Mouse (Mus musculus): ENCODE measurements around the gene Cebpa. TPM values are rescaled to one million over a fixed set of nuclear protein-coding genes. Genes with fewer than 3 reads are reported as not detected.

Cebpa gene
- 3.9 and 11.3 TPM in 2 replicates for total RNA-seq (2014; rRNA removed)
- polyA plus RNA-seq (2015; fragmentation: Nextera tagmentation; extraction: Ambion mirVana) = 0.44 and 0.67 TPM in 2 replicates

DNA sequence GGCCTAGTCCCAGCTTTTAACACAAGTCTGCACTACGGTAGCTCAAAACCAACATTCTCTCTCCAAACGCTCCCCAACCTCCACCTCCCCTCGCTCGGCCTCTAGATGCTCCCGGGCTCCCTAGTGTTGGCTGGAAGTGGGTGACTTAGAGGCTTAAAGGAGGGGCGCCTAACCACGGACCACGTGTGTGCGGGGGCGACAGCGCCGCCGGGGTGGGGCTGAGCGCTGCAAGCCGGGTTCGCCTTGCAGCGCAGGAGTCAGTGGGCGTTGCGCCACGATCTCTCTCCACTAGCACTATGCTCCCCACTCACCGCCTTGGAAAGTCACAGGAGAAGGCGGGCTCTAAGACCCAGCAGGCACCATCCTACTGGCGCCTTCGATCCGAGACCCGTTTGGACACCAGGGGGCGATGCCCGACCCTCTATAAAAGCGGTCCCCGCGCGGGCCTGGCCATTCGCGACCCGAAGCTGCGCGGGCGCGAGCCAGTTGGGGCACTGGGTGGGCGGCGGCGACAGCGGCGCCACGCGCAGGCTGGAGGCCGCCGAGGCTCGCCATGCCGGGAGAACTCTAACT is at the start of gene Cebpa:
Gene Cebpa, plus strand, starts transcription at position 453 of the 573 bp plus-strand sequence.
- under 1% methylated on average over 50 of the region's 50 CpGs for WGBS
- no peaks in the 10 kb centered on the region for H3K36me3 ChIP-seq (ENCODE audit: insufficient read depth, low read length)
- H3K4me1 ChIP-seq (ENCODE audit: insufficient read depth, low read length) = peaks cover 12% of the 10 kb centered on the region; the same call in 1 of the 2 replicates
- H3K4me3 ChIP-seq (ENCODE audit: low read depth, low read length) = peak within 1 kb of the TSS; percentile 53
- peak within 1 kb of the TSS; percentile 73 for H3K4me2 ChIP-seq (ENCODE audit: low read depth, low read length, poor library complexity, severe bottlenecking)
- H3K27me3 ChIP-seq (ENCODE audit: insufficient read depth, low read length) = peaks cover 53% of the 10 kb centered on the region
- peak; percentile 96 for DNase-seq (ENCODE audit: low spot score)
- TF ChIP-seq CTCF (IDR thresholded peaks at IDR 0.05) = peak; percentile 84
- ATAC-seq (ENCODE audit: low FRiP score) = peak; percentile 91
- no peaks in the 10 kb centered on the region for H3K9me3 ChIP-seq (ENCODE audit: low read length)
- peak within 1 kb of the TSS; percentile 55 for H3K9ac ChIP-seq (replicated peaks; ENCODE audit: low read length, poor library complexity, severe bottlenecking)
- H3K27ac ChIP-seq (ENCODE audit: low read depth, low read length) = no peak within 1 kb of the TSS

DNA sequence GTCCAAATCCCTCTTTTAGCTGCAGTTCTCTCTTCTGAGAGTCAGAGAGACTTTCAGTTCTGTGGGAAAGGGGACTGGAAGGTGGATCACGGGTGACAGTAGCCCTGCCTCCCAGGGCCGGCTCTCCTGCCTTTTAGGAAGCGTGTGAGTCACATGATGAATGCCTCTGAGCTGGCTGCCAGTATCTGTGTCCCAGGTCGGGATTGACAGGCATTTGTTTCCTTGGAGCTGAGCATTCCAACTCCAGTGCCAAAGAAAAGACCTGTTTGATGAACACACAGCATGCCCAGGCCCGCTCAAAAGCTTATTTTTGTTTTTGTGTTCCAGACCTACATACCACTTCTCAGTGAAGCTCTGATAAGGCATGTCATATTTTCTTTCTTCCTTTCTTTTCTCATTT is 42.4 kb upstream of the Cebpa start:
- H3K4me1 ChIP-seq (ENCODE audit: insufficient read depth, low read length) = no peaks in the 10 kb centered on the region
- no peaks in the 10 kb centered on the region for H3K27me3 ChIP-seq (ENCODE audit: insufficient read depth, low read length)
- H3K9ac ChIP-seq (replicated peaks; ENCODE audit: low read length, poor library complexity, severe bottlenecking) = no peak overlapping the region
- no peak for ATAC-seq (ENCODE audit: low FRiP score)
- DNase-seq (ENCODE audit: low spot score) = peak; percentile 15
- H3K36me3 ChIP-seq (ENCODE audit: insufficient read depth, low read length) = no peaks in the 10 kb centered on the region
- WGBS = 33% methylated on average over 5 of the region's 5 CpGs
- H3K27ac ChIP-seq (ENCODE audit: low read depth, low read length) = no peak overlapping the region
- H3K4me3 ChIP-seq (ENCODE audit: low read depth, low read length) = no peak overlapping the region
- no peak for TF ChIP-seq CTCF (IDR thresholded peaks at IDR 0.05)
- no peak overlapping the region for H3K4me2 ChIP-seq (ENCODE audit: low read depth, low read length, poor library complexity, severe bottlenecking)
- H3K9me3 ChIP-seq (ENCODE audit: low read length) = no peaks in the 10 kb centered on the region

DNA sequence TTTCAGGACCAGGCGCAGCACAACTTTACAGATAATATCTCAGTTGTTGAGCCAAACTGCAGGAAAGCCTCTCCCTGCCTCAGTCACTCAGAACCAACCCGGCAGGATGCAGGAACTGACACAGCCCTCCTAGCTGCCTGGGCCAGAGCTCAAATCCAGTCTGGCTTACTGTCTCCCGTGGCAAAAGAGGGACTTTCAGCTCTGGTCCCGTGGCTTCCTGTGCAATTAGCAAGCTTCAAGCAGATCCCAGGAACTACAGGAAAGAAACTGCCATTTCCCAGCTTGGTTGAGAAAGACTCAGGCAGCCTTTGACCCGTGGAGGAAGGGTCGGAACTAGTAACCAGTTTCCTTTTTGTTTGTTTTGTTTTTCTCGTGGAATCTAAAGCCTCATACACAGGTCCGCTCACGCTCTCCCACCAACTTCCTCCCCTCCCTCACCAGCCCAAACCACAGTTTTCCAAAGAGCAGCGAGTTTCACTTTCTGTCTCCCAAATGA is 38.2 kb upstream of the Cebpa start:
- no peak overlapping the region for H3K27ac ChIP-seq (ENCODE audit: low read depth, low read length)
- no peak for ATAC-seq (ENCODE audit: low FRiP score)
- no peak overlapping the region for H3K4me2 ChIP-seq (ENCODE audit: low read depth, low read length, poor library complexity, severe bottlenecking)
- H3K36me3 ChIP-seq (ENCODE audit: insufficient read depth, low read length) = no peaks in the 10 kb centered on the region
- H3K27me3 ChIP-seq (ENCODE audit: insufficient read depth, low read length) = no peaks in the 10 kb centered on the region
- H3K4me3 ChIP-seq (ENCODE audit: low read depth, low read length) = no peak overlapping the region
- no peaks in the 10 kb centered on the region for H3K4me1 ChIP-seq (ENCODE audit: insufficient read depth, low read length)
- no peak for DNase-seq (ENCODE audit: low spot score)
- H3K9ac ChIP-seq (replicated peaks; ENCODE audit: low read length, poor library complexity, severe bottlenecking) = no peak overlapping the region
- no peak for TF ChIP-seq CTCF (IDR thresholded peaks at IDR 0.05)
- WGBS = 50% methylated on average over 10 of the region's 10 CpGs
- H3K9me3 ChIP-seq (ENCODE audit: low read length) = no peaks in the 10 kb centered on the region

- 63% methylated on average over 9 of the region's 9 CpGs for WGBS
- no peak for ATAC-seq (ENCODE audit: low FRiP score)
These were observed 37.5 kb upstream of the Cebpa start for GRCm38 (mm10) chr7:35081406-35082104.

DNA sequence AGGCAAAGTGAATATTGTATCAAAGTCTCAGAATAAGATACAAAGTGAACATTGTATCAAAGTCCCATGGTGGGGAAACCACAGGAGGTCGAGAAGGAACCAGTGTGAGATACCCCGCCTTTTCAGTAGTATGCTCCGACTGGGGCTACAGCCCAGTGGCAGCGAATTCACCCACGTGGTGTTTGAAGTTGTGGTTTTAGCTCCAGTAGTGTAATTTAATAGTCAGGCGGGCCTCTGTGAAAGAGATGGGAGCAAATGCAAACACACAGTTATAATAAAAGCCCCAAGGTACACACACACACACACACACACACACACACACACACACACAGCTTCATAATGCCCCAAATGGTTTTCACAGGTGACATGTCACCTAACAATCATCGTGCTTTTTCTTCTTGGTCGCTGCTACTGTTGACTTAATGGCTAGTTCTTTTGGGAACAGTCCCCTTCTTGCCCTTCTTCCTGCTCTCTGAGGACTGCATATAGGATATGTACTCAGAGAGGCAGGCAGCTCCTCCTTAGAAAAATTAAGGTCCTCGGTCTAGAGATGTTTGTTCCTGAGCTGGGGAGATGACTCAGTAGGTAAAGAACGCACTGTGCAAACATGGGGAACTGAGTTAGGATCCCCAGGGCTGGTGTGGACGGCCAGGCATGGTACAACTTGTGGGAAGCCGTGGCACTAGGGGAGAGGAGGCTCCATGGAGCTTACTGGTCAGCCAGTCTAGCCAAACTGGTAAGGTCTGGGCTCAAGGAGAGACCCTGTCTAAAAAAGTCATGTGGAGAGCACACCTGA is 34.3 kb upstream of the Cebpa start:
- H3K36me3 ChIP-seq (ENCODE audit: insufficient read depth, low read length) = no peaks in the 10 kb centered on the region
- 0 out of 2 replicates have a peak, but pooled peaks cover 3% of the 10 kb centered on the region for H3K4me1 ChIP-seq (ENCODE audit: insufficient read depth, low read length)
- DNase-seq (ENCODE audit: low spot score) (no peak), ATAC-seq (ENCODE audit: low FRiP score) (no peak)
- WGBS = 84% methylated on average over 12 of the region's 12 CpGs
- no peak overlapping the region for H3K27ac ChIP-seq (ENCODE audit: low read depth, low read length)
- no peaks in the 10 kb centered on the region for H3K27me3 ChIP-seq (ENCODE audit: insufficient read depth, low read length)
- no peak overlapping the region for H3K4me2 ChIP-seq (ENCODE audit: low read depth, low read length, poor library complexity, severe bottlenecking)
- no peak overlapping the region for H3K9ac ChIP-seq (replicated peaks; ENCODE audit: low read length, poor library complexity, severe bottlenecking)
- H3K9me3 ChIP-seq (ENCODE audit: low read length) = no peaks in the 10 kb centered on the region
- H3K4me3 ChIP-seq (ENCODE audit: low read depth, low read length) = no peak overlapping the region
- no peak for TF ChIP-seq CTCF (IDR thresholded peaks at IDR 0.05)

More at GRCm38 (mm10) chr7:35081406-35082104, 37.5 kb upstream of the Cebpa start:
- H3K4me1 ChIP-seq (ENCODE audit: insufficient read depth, low read length) = 0 out of 2 replicates have a peak, but pooled peaks cover 3% of the 10 kb centered on the region
- no peak for DNase-seq (ENCODE audit: low spot score)
- no peak overlapping the region for H3K9ac ChIP-seq (replicated peaks; ENCODE audit: low read length, poor library complexity, severe bottlenecking)
- no peaks in the 10 kb centered on the region for H3K27me3 ChIP-seq (ENCODE audit: insufficient read depth, low read length)
- no peak for TF ChIP-seq CTCF (IDR thresholded peaks at IDR 0.05)
- H3K9me3 ChIP-seq (ENCODE audit: low read length) = no peaks in the 10 kb centered on the region
- no peak overlapping the region for H3K4me2 ChIP-seq (ENCODE audit: low read depth, low read length, poor library complexity, severe bottlenecking)
- no peak overlapping the region for H3K4me3 ChIP-seq (ENCODE audit: low read depth, low read length)
- no peak overlapping the region for H3K27ac ChIP-seq (ENCODE audit: low read depth, low read length)
- no peaks in the 10 kb centered on the region for H3K36me3 ChIP-seq (ENCODE audit: insufficient read depth, low read length)

All from midbrain, postnatal 0 days (tissue).